Mouse (Mus musculus): ENCODE data around the gene Smyd3. TPM values are rescaled to one million over a fixed set of nuclear protein-coding genes. Genes with fewer than 3 reads are reported as not detected.

Smyd3 gene
- polyA plus RNA-seq, 1 experiment from 2014 or later = 12.7 TPM

- in situ Hi-C loops (cut with MboI; ENCODE audit: low pct_unique_long_range_greater_than_20kb) = no loop called here
Measured at GRCm38 (mm10) chr1:179107211-179107610, 410.6 kb downstream of the Smyd3 start.

GRCm38 (mm10) chr1:179106702-179107145, 411.1 kb downstream of the Smyd3 start:
- H3K27me3 ChIP-seq = no peaks in the 10 kb centered on the region
- ChIA-PET CTCF (interaction anchor here (1.0 kb wide), 1 partner anchor 9 kb away, joined by 3 read pairs; no protein-coding TSS in a partner anchor), POLR2A (no interaction called here)
- no peak for DNase-seq (ENCODE audit: low read depth, low spot score)
- no peak for ATAC-seq
- in situ Hi-C loops (cut with MboI; ENCODE audit: low pct_unique_long_range_greater_than_20kb) = no loop called here
- TF ChIP-seq CTCF (IDR thresholded peaks at IDR 0.05) = no peak

More at GRCm38 (mm10) chr1:179107211-179107610, 410.6 kb downstream of the Smyd3 start:
- H3K27me3 ChIP-seq = no peaks in the 10 kb centered on the region
- TF ChIP-seq CTCF (IDR thresholded peaks at IDR 0.05) = no peak
- CTCF ChIA-PET = interaction anchor here (1.0 kb wide), 1 partner anchor 9 kb away, joined by 3 read pairs; no protein-coding TSS in a partner anchor
- ATAC-seq (no peak), DNase-seq (ENCODE audit: low read depth, low spot score) (no peak)
- POLR2A ChIA-PET = no interaction called here

- POLR2A ChIA-PET = no interaction called here
- DNase-seq (ENCODE audit: low read depth, low spot score) = no peak
- in situ Hi-C loops (cut with MboI; ENCODE audit: low pct_unique_long_range_greater_than_20kb) = no loop called here
- ATAC-seq = no peak
- no peaks in the 10 kb centered on the region for H3K27me3 ChIP-seq
- no peak for TF ChIP-seq CTCF (IDR thresholded peaks at IDR 0.05)
- CTCF ChIA-PET = interaction anchor here (1.0 kb wide), 1 partner anchor 10 kb away, joined by 3 read pairs; no protein-coding TSS in a partner anchor
Measured at GRCm38 (mm10) chr1:179106103-179106701, 411.6 kb downstream of the Smyd3 start.

- H3K27me3 ChIP-seq = no peaks in the 10 kb centered on the region
- in situ Hi-C loops (cut with MboI; ENCODE audit: low pct_unique_long_range_greater_than_20kb) = no loop called here
- ChIA-PET POLR2A (no interaction called here), CTCF (interaction anchor here (1.4 kb wide), 1 partner anchor 17 kb away, joined by 4 read pairs; no protein-coding TSS in a partner anchor)
- DNase-seq (ENCODE audit: low read depth, low spot score) (no peak), ATAC-seq (no peak)
- no peak for TF ChIP-seq CTCF (IDR thresholded peaks at IDR 0.05)
Measured at GRCm38 (mm10) chr1:179104447-179104846, 413.4 kb downstream of the Smyd3 start.

GRCm38 (mm10) chr1:179096993-179097392, 420.8 kb downstream of the Smyd3 start:
- ChIA-PET CTCF (interaction anchor here (1.3 kb wide), 1 partner anchor 11 kb away, joined by 3 read pairs; no protein-coding TSS in a partner anchor), POLR2A (no interaction called here)
- TF ChIP-seq CTCF (IDR thresholded peaks at IDR 0.05) = no peak
- in situ Hi-C loops (cut with MboI; ENCODE audit: low pct_unique_long_range_greater_than_20kb) = no loop called here
- DNase-seq (ENCODE audit: low read depth, low spot score) (no peak), ATAC-seq (no peak)
- no peaks in the 10 kb centered on the region for H3K27me3 ChIP-seq

- no peak for TF ChIP-seq CTCF (IDR thresholded peaks at IDR 0.05)
- ChIA-PET POLR2A (no interaction called here), CTCF (interaction anchor here (1.3 kb wide), 1 partner anchor 11 kb away, joined by 3 read pairs; no protein-coding TSS in a partner anchor)
- DNase-seq (ENCODE audit: low read depth, low spot score) (no peak), ATAC-seq (no peak)
- H3K27me3 ChIP-seq = no peaks in the 10 kb centered on the region
- in situ Hi-C loops (cut with MboI; ENCODE audit: low pct_unique_long_range_greater_than_20kb) = no loop called here
Measured at GRCm38 (mm10) chr1:179096323-179096722, 421.5 kb downstream of the Smyd3 start.

GRCm38 (mm10) chr1:179089174-179089573, 428.7 kb downstream of the Smyd3 start:
- TF ChIP-seq CTCF (IDR thresholded peaks at IDR 0.05) = no peak
- H3K27me3 ChIP-seq = no peaks in the 10 kb centered on the region
- in situ Hi-C loops (cut with MboI; ENCODE audit: low pct_unique_long_range_greater_than_20kb) = no loop called here
- no peak for ATAC-seq
- DNase-seq (ENCODE audit: low read depth, low spot score) = no peak
- ChIA-PET POLR2A (no interaction called here), CTCF (no interaction called here)

- no peak for ATAC-seq
- peak; percentile 25 for DNase-seq (ENCODE audit: low read depth, low spot score)
- in situ Hi-C loops (cut with MboI; ENCODE audit: low pct_unique_long_range_greater_than_20kb) = no loop called here
- POLR2A ChIA-PET = interaction anchor here (0.8 kb wide), 1 partner anchor 32 kb away, joined by 3 read pairs; no protein-coding TSS in a partner anchor
- no peaks in the 10 kb centered on the region for H3K27me3 ChIP-seq
- CTCF ChIA-PET = no interaction called here
- peak; percentile 65 for TF ChIP-seq CTCF (IDR thresholded peaks at IDR 0.05)
Measured at GRCm38 (mm10) chr1:179087033-179087998, 430.5 kb downstream of the Smyd3 start.

- in situ Hi-C loops (cut with MboI; ENCODE audit: low pct_unique_long_range_greater_than_20kb) = no loop called here
- POLR2A ChIA-PET = interaction anchor here (0.8 kb wide), 1 partner anchor 31 kb away, joined by 3 read pairs; no protein-coding TSS in a partner anchor
- no peak for TF ChIP-seq CTCF (IDR thresholded peaks at IDR 0.05)
- DNase-seq (ENCODE audit: low read depth, low spot score) = no peak
- no peak for ATAC-seq
- H3K27me3 ChIP-seq = no peaks in the 10 kb centered on the region
- CTCF ChIA-PET = interaction anchor here (0.7 kb wide), 1 partner anchor 10 kb away, joined by 3 read pairs; no protein-coding TSS in a partner anchor
Measured at GRCm38 (mm10) chr1:179086208-179086607, 431.6 kb downstream of the Smyd3 start.

GRCm38 (mm10) chr1:179083098-179083497, 434.7 kb downstream of the Smyd3 start:
- no peak for DNase-seq (ENCODE audit: low read depth, low spot score)
- H3K27me3 ChIP-seq = no peaks in the 10 kb centered on the region
- POLR2A ChIA-PET = interaction anchor here (1.0 kb wide), 1 partner anchor 29 kb away, joined by 3 read pairs; no protein-coding TSS in a partner anchor
- no peak for TF ChIP-seq CTCF (IDR thresholded peaks at IDR 0.05)
- ATAC-seq = no peak
- in situ Hi-C loops (cut with MboI; ENCODE audit: low pct_unique_long_range_greater_than_20kb) = no loop called here
- CTCF ChIA-PET = no interaction called here
